Mouse (Mus musculus): ENCODE data around the gene Sap30.

Sap30 gene

DNA sequence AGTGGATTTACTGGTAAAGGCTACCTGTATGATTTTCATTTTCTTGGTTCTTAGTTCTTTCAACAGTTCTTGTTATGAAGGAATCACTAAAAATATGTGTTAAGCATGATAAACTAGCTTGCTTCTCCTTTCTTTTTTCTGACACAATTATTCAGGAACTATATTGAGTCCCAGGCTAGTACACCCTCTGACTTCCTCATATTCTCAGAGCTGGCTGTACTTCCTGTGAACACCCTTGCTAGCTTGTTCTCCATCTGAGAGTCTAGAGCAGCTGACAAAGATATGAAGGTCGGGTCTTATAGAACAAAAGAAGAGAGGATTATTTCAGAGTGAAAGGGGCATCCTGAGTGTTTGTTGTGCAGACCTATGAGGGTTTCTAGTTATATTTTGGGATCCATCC lies 24.8 kb downstream of the Sap30 start:
- no peak for TF ChIP-seq GATA4 (IDR thresholded peaks at IDR 0.05; ENCODE audit: insufficient replicate concordance, low read length)

DNA sequence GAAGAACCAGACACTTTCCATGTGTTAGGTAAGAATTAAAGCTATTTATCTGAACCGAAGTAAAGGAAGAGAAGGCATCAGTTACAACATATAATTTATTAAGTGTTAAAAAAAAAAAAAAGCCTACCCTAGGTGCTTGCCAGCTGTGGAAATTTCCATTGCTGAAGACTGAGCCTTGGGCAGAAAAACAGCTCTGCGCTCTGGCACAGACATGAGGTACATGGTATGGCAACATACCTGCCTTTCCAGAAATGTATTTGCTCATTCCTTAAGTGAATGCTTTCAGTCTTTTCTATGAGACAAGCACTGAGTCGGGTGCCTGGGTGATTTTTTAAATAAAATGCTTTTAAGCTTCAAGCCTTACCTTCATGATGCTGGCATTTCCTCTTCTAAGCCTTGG lies 29.7 kb downstream of the Sap30 start:
- TF ChIP-seq GATA4 (IDR thresholded peaks at IDR 0.05; ENCODE audit: insufficient replicate concordance, low read length): no peak

DNA sequence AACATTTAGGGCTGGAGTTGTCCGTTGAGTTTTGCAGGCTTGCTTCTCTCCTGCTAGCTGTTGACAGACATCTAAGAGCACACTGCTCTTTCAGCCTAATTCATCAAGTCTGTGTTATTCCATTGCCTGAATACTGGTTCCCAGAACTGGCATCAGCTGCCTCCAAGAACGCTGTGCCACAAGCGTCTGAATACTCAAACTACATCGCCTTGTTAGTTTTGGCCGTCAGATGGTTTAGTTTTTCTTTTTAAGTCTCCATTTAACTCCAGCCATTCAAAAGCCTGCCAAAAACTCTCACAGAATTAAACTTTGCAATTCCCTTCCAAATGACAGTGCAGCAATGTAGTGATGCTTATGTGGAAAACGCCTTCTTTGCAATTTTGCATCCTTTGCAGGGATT lies 30.5 kb downstream of the Sap30 start:
- TF ChIP-seq GATA4 (IDR thresholded peaks at IDR 0.05; ENCODE audit: insufficient replicate concordance, low read length): no peak

DNA sequence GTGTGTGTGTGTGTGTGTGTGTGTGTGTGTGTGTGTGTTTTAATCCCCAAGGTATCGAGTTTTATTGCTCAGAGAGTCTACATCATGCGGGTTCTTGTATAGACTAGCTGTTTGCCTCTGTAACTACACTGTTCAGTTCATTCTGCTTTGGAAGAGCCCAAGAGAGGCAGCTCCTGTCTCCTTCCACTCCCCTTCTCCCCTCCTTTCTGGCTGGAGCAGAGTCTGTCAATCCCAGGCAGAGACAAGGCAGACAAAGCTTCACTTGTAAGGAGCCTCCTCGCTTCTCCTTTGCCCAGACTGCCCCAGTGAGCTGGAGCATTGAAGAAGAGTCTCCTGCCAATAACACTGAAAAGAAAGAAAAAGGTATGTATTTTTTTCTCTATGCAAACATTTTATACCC lies 31.9 kb downstream of the Sap30 start, which contains the start of gene Scrg1:
Gene Scrg1, plus strand, starts transcription at position 159 of the 400 bp plus-strand sequence.
- no peak for TF ChIP-seq GATA4 (IDR thresholded peaks at IDR 0.05; ENCODE audit: insufficient replicate concordance, low read length)

DNA sequence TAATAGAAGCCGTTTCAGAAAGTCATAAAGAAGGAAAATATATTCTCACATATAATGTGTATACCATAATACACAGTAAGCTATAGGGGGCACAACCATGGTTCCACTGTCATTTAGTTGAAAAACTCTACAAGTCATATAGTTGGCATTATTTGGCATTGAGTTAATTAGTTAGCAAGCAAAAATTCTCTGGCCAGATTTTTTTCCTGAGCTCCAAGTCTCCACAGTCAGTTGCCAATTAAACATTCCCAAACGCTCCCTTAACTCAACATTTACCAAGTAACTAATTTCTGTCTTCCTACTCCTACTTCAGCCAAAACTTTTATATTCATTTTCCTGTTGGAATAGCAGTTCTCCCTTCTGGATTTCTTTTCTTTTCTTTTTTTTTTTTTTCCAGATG lies 34.3 kb downstream of the Sap30 start:
- TF ChIP-seq GATA4 (IDR thresholded peaks at IDR 0.05; ENCODE audit: insufficient replicate concordance, low read length): no peak

DNA sequence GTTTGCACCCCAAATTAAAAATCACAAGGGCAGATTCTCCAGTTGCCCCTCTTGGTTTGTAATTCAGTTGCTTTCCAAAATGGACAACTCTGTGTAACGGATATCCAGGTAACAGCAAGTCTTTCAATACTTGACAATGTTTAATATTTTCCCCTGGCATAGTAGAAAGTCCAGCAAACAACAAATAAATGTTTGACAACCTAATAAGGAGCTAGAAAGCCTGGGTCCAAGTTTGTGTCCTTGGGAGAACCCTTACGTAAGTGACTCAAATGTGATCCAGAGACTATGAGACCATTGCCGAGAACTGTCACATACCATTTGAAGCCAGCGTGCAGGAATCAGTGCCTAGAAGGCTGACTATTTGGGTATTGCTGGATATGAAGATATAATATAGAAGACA lies 35.8 kb downstream of the Sap30 start:
- no peak for TF ChIP-seq GATA4 (IDR thresholded peaks at IDR 0.05; ENCODE audit: insufficient replicate concordance, low read length)

DNA sequence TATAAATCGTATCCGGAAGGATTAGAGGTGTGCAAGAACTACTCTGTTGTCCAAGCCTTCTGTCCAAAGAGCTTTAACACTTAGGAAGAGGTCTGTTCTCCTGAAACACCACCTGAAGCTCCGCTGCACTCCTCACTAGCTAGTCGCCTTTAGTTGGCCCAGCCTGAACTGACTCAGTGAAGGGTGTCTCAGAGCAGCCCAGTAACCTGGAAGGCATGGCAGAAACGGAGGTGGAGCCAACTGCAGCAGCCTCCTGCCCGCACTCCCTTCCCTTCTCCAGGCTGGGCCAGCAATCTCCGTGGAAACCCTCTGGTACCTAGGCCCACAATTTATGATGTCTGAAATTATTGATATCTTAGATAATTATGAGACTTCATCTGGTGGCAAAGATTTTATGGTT lies 36.9 kb downstream of the Sap30 start:
- no peak for TF ChIP-seq GATA4 (IDR thresholded peaks at IDR 0.05; ENCODE audit: insufficient replicate concordance, low read length)

DNA sequence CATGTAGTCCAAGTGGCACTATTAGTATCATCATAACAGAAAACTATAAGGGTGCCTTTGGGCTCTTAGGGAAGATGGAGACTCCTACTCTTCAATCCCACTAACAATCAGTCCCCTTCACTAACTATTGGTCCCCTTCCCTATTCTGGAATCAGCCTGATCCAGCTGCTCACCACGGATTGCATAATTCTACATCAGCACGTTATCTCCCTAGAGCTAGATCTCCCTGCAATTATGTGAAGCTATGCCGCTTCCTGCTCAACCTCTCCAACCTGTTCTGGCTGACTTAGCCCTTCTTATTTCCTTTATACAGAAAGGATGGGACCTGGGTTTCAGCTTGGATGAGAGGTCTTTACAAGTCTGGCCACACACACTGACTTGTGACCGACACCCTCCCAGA lies 44.4 kb downstream of the Sap30 start:
- no peak for TF ChIP-seq GATA4 (IDR thresholded peaks at IDR 0.05; ENCODE audit: insufficient replicate concordance, low read length)

DNA sequence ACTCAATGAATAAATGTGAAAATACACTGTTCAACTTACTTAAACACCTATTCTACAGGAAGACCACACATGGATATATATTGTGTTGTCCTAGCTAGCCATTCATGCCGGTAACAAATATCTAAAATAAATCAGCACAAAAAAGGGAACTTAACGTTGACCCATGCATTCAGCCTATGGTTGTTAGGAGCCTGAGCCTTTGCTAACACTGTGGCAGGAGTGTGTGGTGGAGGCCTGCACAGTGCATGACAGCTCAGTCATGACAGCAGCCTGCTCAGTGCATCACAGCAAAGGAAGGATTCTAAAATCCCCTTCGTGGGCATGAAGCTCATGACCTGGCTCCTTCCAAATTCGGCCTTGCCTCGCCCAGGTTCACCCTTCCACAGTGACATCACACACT lies 46.1 kb downstream of the Sap30 start:
- TF ChIP-seq GATA4 (IDR thresholded peaks at IDR 0.05; ENCODE audit: insufficient replicate concordance, low read length): no peak

DNA sequence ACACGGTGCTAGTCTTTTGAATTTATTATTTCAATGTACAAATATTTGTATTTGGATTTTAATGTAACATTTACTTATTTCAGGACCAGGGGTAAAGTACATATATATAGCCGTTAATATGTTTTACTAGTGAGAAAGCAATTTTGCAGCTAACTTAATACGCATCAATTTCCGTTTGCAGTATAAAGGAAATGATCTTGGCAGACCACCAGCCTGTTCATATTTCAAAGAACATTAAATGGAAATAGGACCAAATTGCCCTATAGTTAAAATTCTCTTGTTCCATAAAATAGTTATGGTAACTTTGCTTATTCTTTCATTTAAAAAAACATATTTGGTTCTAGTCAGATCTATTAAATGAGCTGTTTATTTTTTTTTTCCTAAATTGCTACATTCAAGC lies 46.5 kb downstream of the Sap30 start:
- no peak for TF ChIP-seq GATA4 (IDR thresholded peaks at IDR 0.05; ENCODE audit: insufficient replicate concordance, low read length)

DNA sequence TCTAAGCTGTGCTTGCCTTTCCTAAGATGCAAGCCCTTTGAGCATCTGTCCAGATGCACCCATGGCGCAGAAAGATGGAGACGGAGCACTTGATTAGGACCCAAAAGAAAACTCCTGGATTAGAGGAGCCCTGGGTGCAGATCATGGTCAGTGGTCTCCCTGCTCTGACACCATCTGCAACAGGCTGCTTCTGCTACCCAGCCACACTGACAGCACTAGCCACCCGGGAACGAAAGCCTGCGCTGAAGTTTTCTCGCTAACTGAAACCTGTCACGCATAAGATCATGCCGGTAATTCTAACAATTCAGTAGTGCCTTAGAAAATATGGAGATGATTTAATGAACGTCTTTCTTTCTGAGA lies 51.2 kb downstream of the Sap30 start:
- no peak for TF ChIP-seq GATA4 (IDR thresholded peaks at IDR 0.05; ENCODE audit: insufficient replicate concordance, low read length)

DNA sequence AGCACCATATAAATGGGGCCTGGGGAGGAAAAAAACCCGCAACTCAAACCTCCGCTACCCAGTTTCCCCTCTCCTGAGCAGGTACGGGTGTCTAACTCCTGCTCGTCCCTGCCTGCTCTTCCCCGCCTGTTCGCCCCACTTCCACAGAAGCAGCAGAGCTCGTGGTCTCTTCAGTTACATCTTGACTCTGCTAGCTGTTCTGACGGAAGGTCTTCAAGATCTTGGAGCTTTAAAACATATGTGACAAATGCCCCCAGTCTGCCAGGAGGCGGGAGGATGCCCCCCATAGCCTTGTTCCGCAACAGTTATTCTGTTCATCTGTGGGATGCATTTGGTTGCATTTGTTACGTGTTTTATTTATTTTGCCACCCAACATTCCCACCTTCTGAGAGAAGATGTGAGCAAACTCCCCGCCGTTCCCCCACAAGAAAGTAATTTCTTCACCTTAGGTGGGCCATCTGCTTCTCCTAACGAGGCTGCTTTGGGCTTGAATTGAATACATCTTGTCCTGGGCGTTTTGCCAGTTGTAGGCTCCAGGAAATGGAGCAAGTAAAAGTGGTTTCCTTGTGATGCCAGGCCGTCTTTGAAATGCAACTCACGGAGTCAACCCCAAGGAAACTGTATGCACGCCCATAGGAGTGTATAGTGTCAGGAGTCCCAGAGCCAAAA lies 51.8 kb downstream of the Sap30 start:
- TF ChIP-seq GATA4 (IDR thresholded peaks at IDR 0.05; ENCODE audit: insufficient replicate concordance, low read length): no peak

DNA sequence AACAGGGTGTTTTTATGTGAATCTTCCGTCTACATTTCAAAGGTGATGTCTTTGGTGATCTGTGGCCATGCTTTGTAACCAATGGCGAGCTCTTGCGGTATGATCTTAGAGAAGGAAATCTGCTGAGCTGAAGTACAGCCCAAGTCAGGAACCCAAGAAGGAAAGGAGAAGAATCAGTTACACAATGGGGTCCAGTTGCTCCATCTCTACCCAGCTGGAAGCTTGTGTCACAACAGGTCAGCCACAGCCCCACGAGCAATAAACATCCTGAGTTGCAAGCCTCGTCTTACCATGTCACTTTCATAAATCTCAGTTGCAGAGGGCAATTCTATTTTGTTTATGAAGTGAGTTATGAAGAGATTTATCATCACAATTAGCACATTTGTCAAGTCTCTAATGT lies 54.9 kb downstream of the Sap30 start:
- no peak for TF ChIP-seq GATA4 (IDR thresholded peaks at IDR 0.05; ENCODE audit: insufficient replicate concordance, low read length)

Measured in liver, adult (tissue).